Mouse (Mus musculus) kidney, embryonic 14.5 days (tissue): ENCODE data around the gene Catsper3. TPM values are rescaled to one million over a fixed set of nuclear protein-coding genes. Genes with fewer than 3 reads are reported as not detected.

Experiments used
- ATAC-seq: fragments of 200-750 bp; cut with Nextera tagmentation; 2 replicates; pipeline ENCODE4 v1.8.0; 2017; ENCODE audit warnings: moderate number of reproducible peaks, mild to moderate bottlenecking, moderate TSS enrichment, moderate library complexity; ENCODE audit not compliant: low FRiP score, low TSS enrichment
- H3K27ac ChIP-seq: fragments of 300-500 bp; sonication (generic); 2 replicates; pipeline ENCODE4 v1.5.1; 2014; ENCODE audit warnings: low read depth, mild to moderate bottlenecking, low read length, moderate library complexity, mixed read lengths
- H3K27me3 ChIP-seq: fragments of 300-500 bp; sonication (generic); 2 replicates; pipeline ENCODE4 v1.6.1; 2014; ENCODE audit warnings: mild to moderate bottlenecking, low read length; ENCODE audit not compliant: control insufficient read depth, insufficient read depth
- H3K36me3 ChIP-seq: fragments of 300-500 bp; sonication (generic); 2 replicates; pipeline ENCODE4 v1.6.1; 2014; ENCODE audit warnings: low read length, mixed read lengths; ENCODE audit not compliant: control insufficient read depth, insufficient read depth
- H3K4me1 ChIP-seq: fragments of 300-500 bp; sonication (generic); 2 replicates; pipeline ENCODE4 v1.6.1; 2014; ENCODE audit warnings: low read length, mixed read lengths; ENCODE audit not compliant: control insufficient read depth, insufficient read depth
- H3K4me2 ChIP-seq: fragments of 300-500 bp; sonication (generic); replicated peaks from 2 replicates; pipeline ENCODE4 v1.6.1; 2014; ENCODE audit warnings: low read depth, mild to moderate bottlenecking, low read length
- H3K4me3 ChIP-seq: fragments of 300-500 bp; sonication (generic); 2 replicates; pipeline ENCODE4 v1.5.1; 2014; ENCODE audit warnings: mild to moderate bottlenecking, low read length
- H3K9ac ChIP-seq: fragments of 300-500 bp; sonication (generic); 2 replicates; pipeline ENCODE4 v1.6.1; 2014; ENCODE audit warnings: low read depth, mild to moderate bottlenecking, low read length, moderate library complexity
- H3K9me3 ChIP-seq: fragments of 300-500 bp; sonication (generic); 2 replicates; pipeline ENCODE4 v1.6.1; 2016; ENCODE audit warnings: low read length; ENCODE audit not compliant: control insufficient read depth
- WGBS: fragments of 180-500 bp; shearing (Covaris S2); extraction: QIAGEN DNeasy Blood & Tissue Kit; methylation state at CpG from one replicate; pipeline ENCODE4 v1.1.7; 2014; 5-methylcytosine and 5-hydroxymethylcytosine counted together
- polyA plus RNA-seq: library from polyadenylated mRNA; unstranded; fragments of >200 nt; fragmentation: Nextera tagmentation; extraction: Ambion mirVana; gene quantifications from 2 replicates; pipeline ENCODE4 v1.2.1, GENCODE M21; 2014

The Catsper3 gene
- polyA plus RNA-seq, 1 experiment from 2014 or later = 0.32 TPM

GRCm38 (mm10) chr13:55822499-55822898, 38.1 kb downstream of the Catsper3 start:
- ATAC-seq = no peak
- Histone ChIP-seq H3K36me3 (no peaks in the 10 kb centered on the region), H3K4me1 (peaks cover 3% of the 10 kb centered on the region; the same call in 1 of the 2 replicates), H3K27me3 (peaks cover 50% of the 10 kb centered on the region), H3K9me3 (no peaks in the 10 kb centered on the region), H3K9ac (no peak overlapping the region), H3K27ac (no peak overlapping the region), H3K4me3 (no peak overlapping the region), H3K4me2 (no peak overlapping the region)
- 69% methylated on average over 5 of the region's 5 CpGs for WGBS

DNA sequence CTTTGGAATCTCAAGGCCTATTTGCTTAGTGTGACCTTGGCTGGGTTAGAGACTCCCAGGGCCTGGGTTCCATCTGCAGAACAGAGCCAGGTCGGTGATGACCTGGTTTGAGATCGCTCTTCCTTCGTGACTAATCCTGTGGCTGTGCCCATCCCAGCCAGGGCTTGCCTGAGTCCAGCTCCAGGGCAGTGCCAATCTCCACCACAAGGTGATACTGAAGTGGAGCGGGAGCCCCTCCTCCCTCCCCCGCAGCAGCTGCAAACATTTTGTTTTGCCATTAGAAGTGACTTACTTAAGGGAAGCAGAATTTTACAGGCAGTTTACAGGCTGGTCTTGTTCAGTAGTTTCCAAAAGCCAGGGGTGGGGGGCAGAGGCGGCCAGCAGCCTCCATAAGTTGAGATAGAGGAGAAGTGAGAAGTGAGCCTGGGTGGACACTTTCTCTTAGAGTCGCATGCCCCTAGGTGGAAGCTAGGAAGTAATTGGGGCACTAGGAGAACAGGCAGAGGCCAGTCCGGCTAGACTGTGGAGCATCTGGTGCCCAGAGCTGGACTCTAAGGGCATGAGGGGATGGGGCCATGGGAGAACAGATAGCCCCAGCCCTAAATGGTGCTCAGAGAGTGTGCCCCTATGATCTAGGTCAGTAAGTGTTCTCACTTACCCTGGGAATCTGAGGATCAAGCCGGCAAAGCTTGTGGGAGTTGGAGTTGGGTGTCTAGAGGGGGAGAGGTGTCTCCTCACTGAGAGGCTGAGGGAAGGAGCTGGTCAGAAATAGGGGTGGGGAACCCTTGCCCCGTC, 40.0 kb downstream of the Catsper3 start:
- H3K9me3 ChIP-seq = no peaks in the 10 kb centered on the region
- no peaks in the 10 kb centered on the region for H3K36me3 ChIP-seq
- no peak overlapping the region for H3K4me3 ChIP-seq
- H3K9ac ChIP-seq = no peak overlapping the region
- H3K4me2 ChIP-seq = no peak overlapping the region
- H3K27me3 ChIP-seq = peaks cover 67% of the 10 kb centered on the region
- peaks cover 3% of the 10 kb centered on the region; the same call in 1 of the 2 replicates for H3K4me1 ChIP-seq
- ATAC-seq = no peak
- no peak overlapping the region for H3K27ac ChIP-seq
- 9% methylated on average over 10 of the region's 10 CpGs for WGBS

DNA sequence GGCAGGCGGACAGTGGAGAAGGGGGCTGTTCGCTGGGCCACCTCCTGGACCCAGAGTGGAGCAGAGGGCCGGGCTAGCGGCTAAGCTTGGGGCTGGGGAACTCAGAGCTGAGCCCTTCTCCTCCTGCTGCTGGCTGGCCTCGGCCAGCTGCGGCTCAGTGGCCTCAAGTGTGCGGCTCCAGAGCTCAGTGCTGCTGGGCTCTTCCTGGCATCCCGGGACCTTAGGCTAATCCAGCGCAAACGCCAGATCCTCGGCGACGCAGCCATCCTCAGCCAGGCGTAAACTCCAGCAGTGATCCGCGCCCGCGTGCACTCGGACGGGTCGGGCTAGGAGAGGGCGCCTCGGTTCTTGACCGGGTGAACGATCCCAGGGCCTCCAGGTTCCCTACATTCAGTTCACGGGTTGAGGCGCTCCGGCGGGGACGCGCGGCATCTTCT, 40.9 kb downstream of the Catsper3 start:
- WGBS = under 1% methylated on average over 29 of the region's 32 CpGs
- H3K4me3 ChIP-seq = peak overlapping the region; percentile 10; the same call in 1 of the 2 replicates
- ATAC-seq = 0 out of 2 replicates have a peak, but pooled peaks have one; percentile 36
- H3K36me3 ChIP-seq = no peaks in the 10 kb centered on the region
- H3K4me2 ChIP-seq = peak overlapping the region; percentile 17
- H3K9ac ChIP-seq = no peak overlapping the region
- peaks cover 3% of the 10 kb centered on the region; the same call in 1 of the 2 replicates for H3K4me1 ChIP-seq
- H3K27ac ChIP-seq = no peak overlapping the region
- H3K27me3 ChIP-seq = peaks cover 73% of the 10 kb centered on the region
- no peaks in the 10 kb centered on the region for H3K9me3 ChIP-seq

- no peak overlapping the region for H3K27ac ChIP-seq
- H3K9me3 ChIP-seq = no peaks in the 10 kb centered on the region
- ATAC-seq = no peak
- no peak overlapping the region for H3K4me2 ChIP-seq
- H3K9ac ChIP-seq = no peak overlapping the region
- WGBS = 2% methylated on average over 56 of the region's 56 CpGs
- H3K36me3 ChIP-seq = no peaks in the 10 kb centered on the region
- peaks cover 12% of the 10 kb centered on the region for H3K4me1 ChIP-seq
- H3K4me3 ChIP-seq = peak overlapping the region; percentile 14; the same call in 1 of the 2 replicates
- H3K27me3 ChIP-seq = peaks cover 78% of the 10 kb centered on the region
These were observed 41.8 kb downstream of the Catsper3 start for GRCm38 (mm10) chr13:55826008-55826671.

DNA sequence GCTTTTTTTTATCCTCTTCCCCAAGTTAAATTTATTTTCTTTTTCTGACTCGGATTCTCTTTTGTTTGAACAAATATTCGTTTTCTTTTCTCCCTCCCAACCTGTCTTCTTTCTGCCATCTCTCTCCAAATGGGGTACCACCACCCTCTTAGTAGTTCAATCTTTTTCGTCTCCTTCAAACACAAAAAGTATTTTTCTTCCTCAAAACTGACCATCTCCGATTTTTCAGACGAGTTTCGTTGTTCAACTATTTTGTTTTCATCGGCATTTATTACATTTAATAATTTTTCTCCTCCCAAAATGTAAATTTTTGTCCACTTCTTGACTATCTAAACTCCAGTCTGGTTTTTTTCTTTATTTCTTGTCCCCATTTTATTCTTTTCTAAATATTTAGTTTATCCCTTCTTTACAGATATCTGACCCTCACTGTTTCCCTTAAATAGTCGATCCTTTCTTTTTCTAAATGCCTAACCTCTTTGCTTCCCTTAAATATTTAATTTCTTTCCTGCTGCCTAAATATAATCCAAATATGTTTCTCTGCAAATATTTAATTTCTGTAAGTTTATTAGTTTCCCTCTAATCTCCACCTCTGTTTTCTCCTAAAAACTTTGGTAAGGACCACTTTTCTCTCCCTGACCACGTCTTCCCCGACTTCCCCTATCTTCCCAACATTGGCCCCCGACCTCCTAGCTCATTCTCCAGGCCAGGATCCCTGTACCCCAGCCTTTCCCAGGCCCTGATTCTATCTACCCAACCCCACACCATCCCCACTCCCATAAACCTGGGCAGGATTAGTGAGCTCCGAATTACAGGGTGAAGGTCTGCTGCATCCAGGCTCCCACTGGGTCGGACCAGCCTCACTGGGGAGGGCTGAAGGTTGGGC, 42.7 kb downstream of the Catsper3 start:
- Histone ChIP-seq H3K9ac (no peak overlapping the region), H3K4me1 (peaks cover 12% of the 10 kb centered on the region), H3K27me3 (peaks cover 85% of the 10 kb centered on the region), H3K27ac (no peak overlapping the region), H3K4me2 (no peak overlapping the region), H3K4me3 (no peak overlapping the region), H3K36me3 (no peaks in the 10 kb centered on the region), H3K9me3 (no peaks in the 10 kb centered on the region)
- WGBS = 5% methylated on average over 13 of the region's 13 CpGs
- ATAC-seq = no peak

DNA sequence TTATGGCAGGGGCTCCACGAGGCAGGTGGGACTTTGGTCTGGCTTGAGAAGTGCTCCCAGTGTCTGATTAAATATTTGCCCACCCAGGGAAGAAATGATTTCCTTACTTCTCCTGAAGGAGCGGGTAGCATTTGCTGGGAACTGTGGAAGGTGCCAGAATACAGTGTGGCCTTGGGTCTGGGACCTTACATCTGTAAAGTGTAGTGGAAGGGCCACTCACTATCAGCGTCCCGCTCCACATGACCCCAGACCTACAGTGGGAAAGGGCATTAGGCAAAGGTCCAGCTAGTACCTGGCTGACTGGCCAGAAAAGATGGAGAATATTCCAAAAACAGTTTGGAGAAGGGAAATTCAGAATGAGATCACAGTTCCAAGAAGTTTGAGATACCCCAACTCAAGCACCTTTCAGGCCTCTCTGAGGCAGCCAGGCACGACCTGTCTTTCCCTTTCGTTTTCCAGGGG, 43.3 kb downstream of the Catsper3 start:
- Histone ChIP-seq H3K27me3 (peaks cover 89% of the 10 kb centered on the region), H3K4me1 (peaks cover 12% of the 10 kb centered on the region), H3K4me3 (peak overlapping the region; percentile 12; the same call in 1 of the 2 replicates), H3K27ac (no peak overlapping the region), H3K9ac (no peak overlapping the region), H3K9me3 (no peaks in the 10 kb centered on the region), H3K36me3 (no peaks in the 10 kb centered on the region), H3K4me2 (no peak overlapping the region)
- WGBS = 1% methylated on average over 6 of the region's 6 CpGs
- no peak for ATAC-seq

GRCm38 (mm10) chr13:55828141-55829017, 44.0 kb downstream of the Catsper3 start:
- Histone ChIP-seq H3K4me1 (peaks cover 12% of the 10 kb centered on the region), H3K27me3 (peaks cover 90% of the 10 kb centered on the region), H3K4me3 (peak overlapping the region; percentile 12), H3K4me2 (peak overlapping the region; percentile 15; the same call in 1 of the 2 replicates), H3K27ac (no peak overlapping the region), H3K9me3 (no peaks in the 10 kb centered on the region), H3K9ac (no peak overlapping the region; the same call in 1 of the 2 replicates), H3K36me3 (no peaks in the 10 kb centered on the region)
- no peak for ATAC-seq
- whole genome bisulfite sequencing = under 1% methylated on average over 50 of the region's 50 CpGs
